Mouse (Mus musculus) intestine, postnatal 0 days (tissue): ENCODE results near the gene Slc35e3. TPM values are rescaled to one million over a fixed set of nuclear protein-coding genes. Genes with fewer than 3 reads are reported as not detected.

Source experiments
- ATAC-seq: fragments of 200-750 bp; cut with Nextera tagmentation; 2 replicates; pipeline ENCODE4 v1.8.0; 2017; ENCODE audit warnings: mild to moderate bottlenecking, moderate TSS enrichment, moderate library complexity
- H3K27ac ChIP-seq: fragments of 300-500 bp; sonication (generic); 2 replicates; pipeline ENCODE4 v1.5.1; 2014; ENCODE audit warnings: mild to moderate bottlenecking, low read depth, low read length, moderate library complexity
- H3K27me3 ChIP-seq: fragments of 300-500 bp; sonication (generic); replicated peaks from 2 replicates; pipeline ENCODE4 v1.6.1; 2014; ENCODE audit warnings: low read length, mixed read lengths; ENCODE audit not compliant: control insufficient read depth, insufficient read depth
- H3K36me3 ChIP-seq: fragments of 300-500 bp; sonication (generic); 2 replicates; pipeline ENCODE4 v1.6.1; 2014; ENCODE audit warnings: mild to moderate bottlenecking, moderate library complexity; ENCODE audit not compliant: control insufficient read depth, insufficient read depth
- H3K4me1 ChIP-seq: fragments of 300-500 bp; sonication (generic); replicated peaks from 2 replicates; pipeline ENCODE4 v1.6.1; 2014; ENCODE audit warnings: antibody characterized with exemption, low read length, mixed read lengths; ENCODE audit not compliant: control insufficient read depth, insufficient read depth
- H3K4me2 ChIP-seq: fragments of 300-500 bp; sonication (generic); replicated peaks from 2 replicates; pipeline ENCODE4 v1.6.1; 2014; ENCODE audit warnings: low read depth, mild to moderate bottlenecking, moderate library complexity
- H3K4me3 ChIP-seq: fragments of 300-500 bp; sonication (generic); 2 replicates; pipeline ENCODE4 v1.5.1; 2014; ENCODE audit warnings: low read depth, low read length
- H3K9ac ChIP-seq: fragments of 300-500 bp; sonication (generic); 2 replicates; pipeline ENCODE4 v1.6.1; 2014; ENCODE audit warnings: mild to moderate bottlenecking, low read depth, low read length
- H3K9me3 ChIP-seq: fragments of 300-500 bp; sonication (generic); 2 replicates; pipeline ENCODE4 v1.6.1; 2016; ENCODE audit warnings: mixed run types; ENCODE audit not compliant: control insufficient read depth
- CTCF ChIP-seq: sonication (generic); IDR thresholded peaks from 2 replicates; pipeline ENCODE4 v1.5.1; 2016; ENCODE audit warnings: low read depth, mild to moderate bottlenecking, control low read depth, antibody characterized with exemption, moderate library complexity
- WGBS: fragments of 180-500 bp; shearing (Covaris S2); extraction: QIAGEN DNeasy Blood & Tissue Kit; methylation state at CpG from one replicate; pipeline ENCODE4 v1.1.7; 2014; 5-methylcytosine and 5-hydroxymethylcytosine counted together
- polyA plus RNA-seq: library from polyadenylated mRNA; unstranded; fragments of >200 nt; fragmentation: Nextera tagmentation; extraction: Ambion mirVana; gene quantifications from 2 replicates; pipeline ENCODE4 v1.2.1, GENCODE M21; 2015

Gene Slc35e3
- polyA plus RNA-seq, 1 experiment from 2014 or later = 13.5 TPM

GRCm38 (mm10) chr10:117777501-117778327, 31.5 kb upstream of the Slc35e3 start:
- Histone ChIP-seq H3K4me3 (no peak overlapping the region), H3K9ac (no peak overlapping the region), H3K27me3 (no peaks in the 10 kb centered on the region), H3K4me1 (no peaks in the 10 kb centered on the region), H3K36me3 (peaks cover 81% of the 10 kb centered on the region), H3K4me2 (no peak overlapping the region), H3K27ac (no peak overlapping the region), H3K9me3 (no peaks in the 10 kb centered on the region)
- TF ChIP-seq CTCF = no peak
- ATAC-seq = no peak
- WGBS = 94% methylated on average over 17 of the region's 17 CpGs

GRCm38 (mm10) chr10:117777103-117777470, 30.9 kb upstream of the Slc35e3 start:
- Histone ChIP-seq H3K9ac (no peak overlapping the region), H3K4me1 (no peaks in the 10 kb centered on the region), H3K9me3 (no peaks in the 10 kb centered on the region), H3K27ac (no peak overlapping the region), H3K4me3 (no peak overlapping the region), H3K4me2 (no peak overlapping the region), H3K36me3 (peaks cover 82% of the 10 kb centered on the region), H3K27me3 (no peaks in the 10 kb centered on the region)
- ATAC-seq = no peak
- WGBS = 97% methylated on average over 3 of the region's 3 CpGs
- no peak for TF ChIP-seq CTCF

- Histone ChIP-seq H3K9me3 (no peaks in the 10 kb centered on the region), H3K27ac (no peak overlapping the region), H3K4me1 (no peaks in the 10 kb centered on the region), H3K4me2 (no peak overlapping the region), H3K27me3 (no peaks in the 10 kb centered on the region), H3K36me3 (peaks cover 80% of the 10 kb centered on the region), H3K9ac (no peak overlapping the region), H3K4me3 (no peak overlapping the region)
- no peak; the same call in 1 of the 2 replicates for ATAC-seq
- 87% methylated on average over 12 of the region's 12 CpGs for WGBS
- TF ChIP-seq CTCF = no peak
These were observed 30.3 kb upstream of the Slc35e3 start for GRCm38 (mm10) chr10:117776281-117777102.

GRCm38 (mm10) chr10:117775401-117776144, 29.4 kb upstream of the Slc35e3 start:
- Histone ChIP-seq H3K27ac (no peak overlapping the region), H3K27me3 (no peaks in the 10 kb centered on the region), H3K4me2 (no peak overlapping the region), H3K9ac (no peak overlapping the region), H3K9me3 (no peaks in the 10 kb centered on the region), H3K36me3 (peaks cover 74% of the 10 kb centered on the region), H3K4me1 (no peaks in the 10 kb centered on the region), H3K4me3 (no peak overlapping the region)
- no peak for TF ChIP-seq CTCF
- 91% methylated on average over 6 of the region's 6 CpGs for WGBS
- no peak for ATAC-seq

- WGBS = 100% methylated on average over 1 of the region's 1 CpGs
- Histone ChIP-seq H3K4me3 (no peak overlapping the region), H3K4me2 (no peak overlapping the region), H3K4me1 (no peaks in the 10 kb centered on the region), H3K36me3 (peaks cover 76% of the 10 kb centered on the region), H3K27ac (no peak overlapping the region), H3K9me3 (no peaks in the 10 kb centered on the region), H3K27me3 (no peaks in the 10 kb centered on the region), H3K9ac (no peak overlapping the region)
- TF ChIP-seq CTCF = no peak
- no peak for ATAC-seq
These were observed 28.6 kb upstream of the Slc35e3 start for GRCm38 (mm10) chr10:117774817-117775120.
